Mouse (Mus musculus): ENCODE measurements around the gene Kdm4c. TPM values are rescaled to one million over a fixed set of nuclear protein-coding genes. Genes with fewer than 3 reads are reported as not detected.
"Not testable (repeated sequence)": the region's sequence is repeated elsewhere in the genome, so short reads cannot be mapped to it uniquely, and the experiment has no call there.

Gene Kdm4c
- polyA plus RNA-seq (2015; fragmentation: Nextera tagmentation; extraction: Ambion mirVana) = 12.2 and 12.3 TPM in 2 replicates

DNA sequence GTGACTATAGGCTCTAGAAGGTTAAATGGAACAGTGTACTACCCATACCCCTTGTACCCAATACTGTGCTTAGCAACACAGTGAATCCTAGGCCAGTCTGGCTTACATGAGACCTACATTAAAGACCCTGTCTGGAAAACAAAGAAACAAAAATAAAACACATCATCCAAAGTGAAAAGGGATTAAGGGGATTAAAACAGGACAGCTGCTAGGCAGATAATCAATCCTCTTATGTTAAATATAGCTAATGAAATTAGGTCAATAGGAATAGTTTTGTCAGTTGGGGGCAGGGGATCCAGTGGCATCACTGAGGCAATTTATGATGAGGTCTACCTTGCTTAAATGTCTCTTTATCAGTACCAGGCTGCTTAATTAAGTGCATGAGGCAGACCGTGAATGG is at the start of gene Kdm4c:
Gene Kdm4c (plus strand): TSS at position 322 of the 400 bp plus-strand sequence.
- Histone ChIP-seq H3K36me3 (ENCODE audit: control insufficient read depth, insufficient read depth) (no peaks in the 10 kb centered on the region), H3K4me3 (ENCODE audit: low read length) (no peak within 1 kb of the TSS), H3K9ac (ENCODE audit: low read length) (no peak within 1 kb of the TSS), H3K4me2 (ENCODE audit: low read depth, low read length) (no peak within 1 kb of the TSS), H3K9me3 (replicated peaks; ENCODE audit: control insufficient read depth, low read length) (no peaks in the 10 kb centered on the region), H3K27me3 (ENCODE audit: control insufficient read depth, insufficient read depth, low read length) (no peaks in the 10 kb centered on the region), H3K4me1 (ENCODE audit: control insufficient read depth, insufficient read depth, low read length) (no peaks in the 10 kb centered on the region), H3K27ac (ENCODE audit: low read length) (no peak within 1 kb of the TSS)
- 71% methylated on average over 1 of the region's 1 CpGs for WGBS
- no peak for ATAC-seq (replicated peaks; ENCODE audit: extremely low read depth, insufficient read depth, low FRiP score)

DNA sequence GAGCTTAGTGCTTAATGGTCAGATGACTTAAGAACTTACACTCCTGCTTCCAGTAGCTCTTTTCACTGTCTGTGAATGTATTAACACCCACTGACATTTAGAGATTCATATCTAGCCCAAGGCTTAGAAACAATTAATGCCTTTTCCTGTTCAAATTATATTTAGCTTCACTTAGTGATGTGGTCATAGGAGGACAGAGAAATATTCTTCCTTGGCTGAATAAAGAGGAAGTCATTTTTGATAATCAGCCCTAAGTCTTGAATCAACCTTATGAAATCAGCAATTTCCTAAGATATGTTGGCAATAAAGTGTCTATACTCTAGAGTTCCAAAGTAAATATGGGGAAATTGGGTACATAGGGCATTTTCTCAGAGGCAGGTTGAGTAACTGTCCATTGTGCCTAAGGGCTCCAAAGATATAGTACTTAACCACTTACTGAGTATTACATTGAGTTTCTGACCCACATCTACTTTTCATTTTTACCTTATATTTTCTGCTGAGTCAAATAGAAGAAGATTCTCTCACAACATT is 41.0 kb upstream of the Kdm4c start:
- ATAC-seq (replicated peaks; ENCODE audit: extremely low read depth, insufficient read depth, low FRiP score) = no peak
- Histone ChIP-seq H3K27ac (ENCODE audit: low read length) (no peak overlapping the region), H3K4me3 (ENCODE audit: low read length) (no peak overlapping the region), H3K9me3 (replicated peaks; ENCODE audit: control insufficient read depth, low read length) (no peaks in the 10 kb centered on the region), H3K27me3 (ENCODE audit: control insufficient read depth, insufficient read depth, low read length) (no peaks in the 10 kb centered on the region), H3K4me1 (ENCODE audit: control insufficient read depth, insufficient read depth, low read length) (no peaks in the 10 kb centered on the region), H3K9ac (ENCODE audit: low read length) (no peak overlapping the region), H3K4me2 (ENCODE audit: low read depth, low read length) (no peak overlapping the region), H3K36me3 (ENCODE audit: control insufficient read depth, insufficient read depth) (no peaks in the 10 kb centered on the region)

DNA sequence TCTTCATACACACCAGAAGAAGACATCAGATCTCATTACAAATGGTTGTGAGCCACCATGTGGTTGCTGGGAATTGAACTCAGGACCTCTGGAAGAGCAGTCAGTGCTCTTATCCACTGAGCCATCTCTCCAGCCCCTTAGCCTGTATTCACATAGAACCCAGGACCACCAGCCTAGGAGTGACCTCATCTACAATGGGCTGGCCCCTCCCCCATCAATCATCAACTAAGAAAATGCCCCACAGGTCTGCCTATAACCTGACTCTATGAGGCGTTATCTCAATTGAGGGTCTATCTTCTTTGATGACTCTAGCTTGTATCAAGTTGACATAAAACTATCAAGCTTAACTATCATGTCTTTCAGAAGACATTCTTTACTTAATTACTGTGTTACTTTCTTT is 20.5 kb upstream of the Kdm4c start:
- H3K4me1 ChIP-seq (ENCODE audit: control insufficient read depth, insufficient read depth, low read length); ATAC-seq (replicated peaks; ENCODE audit: extremely low read depth, insufficient read depth, low FRiP score); H3K9me3 ChIP-seq (replicated peaks; ENCODE audit: control insufficient read depth, low read length); H3K27ac ChIP-seq (ENCODE audit: low read length); H3K4me3 ChIP-seq (ENCODE audit: low read length); H3K27me3 ChIP-seq (ENCODE audit: control insufficient read depth, insufficient read depth, low read length); H3K9ac ChIP-seq (ENCODE audit: low read length); H3K36me3 ChIP-seq (ENCODE audit: control insufficient read depth, insufficient read depth); H3K4me2 ChIP-seq (ENCODE audit: low read depth, low read length): not testable (repeated sequence)
- WGBS = 84% methylated on average over 1 of the region's 1 CpGs

DNA sequence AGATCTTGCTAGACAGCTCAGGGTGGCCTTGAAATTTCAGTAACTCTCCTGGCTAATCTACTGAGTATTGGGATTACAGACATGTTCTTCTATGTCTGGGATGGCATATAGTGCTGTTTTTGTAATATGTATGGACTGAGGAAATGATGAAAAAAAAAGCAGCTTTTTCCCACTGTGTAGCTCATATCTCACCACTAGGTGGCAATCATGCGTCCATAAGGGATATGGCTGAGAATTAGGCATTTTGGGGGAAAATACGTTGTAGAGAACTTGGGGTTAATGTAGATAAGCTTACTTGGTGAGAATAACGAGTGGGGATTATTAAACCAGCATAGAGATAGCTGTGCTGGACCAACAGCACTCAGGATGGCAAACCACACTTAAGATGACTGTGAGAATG is 19.9 kb upstream of the Kdm4c start:
- H3K27me3 ChIP-seq (ENCODE audit: control insufficient read depth, insufficient read depth, low read length) = no peaks in the 10 kb centered on the region
- no peaks in the 10 kb centered on the region for H3K4me1 ChIP-seq (ENCODE audit: control insufficient read depth, insufficient read depth, low read length)
- ATAC-seq (replicated peaks; ENCODE audit: extremely low read depth, insufficient read depth, low FRiP score) = no peak
- H3K27ac ChIP-seq (ENCODE audit: low read length) = no peak overlapping the region
- H3K9me3 ChIP-seq (replicated peaks; ENCODE audit: control insufficient read depth, low read length) = no peaks in the 10 kb centered on the region
- H3K36me3 ChIP-seq (ENCODE audit: control insufficient read depth, insufficient read depth) = no peaks in the 10 kb centered on the region
- no peak overlapping the region for H3K4me3 ChIP-seq (ENCODE audit: low read length)
- H3K4me2 ChIP-seq (ENCODE audit: low read depth, low read length) = no peak overlapping the region
- no peak overlapping the region for H3K9ac ChIP-seq (ENCODE audit: low read length)
- 31% methylated on average over 3 of the region's 3 CpGs for WGBS

DNA sequence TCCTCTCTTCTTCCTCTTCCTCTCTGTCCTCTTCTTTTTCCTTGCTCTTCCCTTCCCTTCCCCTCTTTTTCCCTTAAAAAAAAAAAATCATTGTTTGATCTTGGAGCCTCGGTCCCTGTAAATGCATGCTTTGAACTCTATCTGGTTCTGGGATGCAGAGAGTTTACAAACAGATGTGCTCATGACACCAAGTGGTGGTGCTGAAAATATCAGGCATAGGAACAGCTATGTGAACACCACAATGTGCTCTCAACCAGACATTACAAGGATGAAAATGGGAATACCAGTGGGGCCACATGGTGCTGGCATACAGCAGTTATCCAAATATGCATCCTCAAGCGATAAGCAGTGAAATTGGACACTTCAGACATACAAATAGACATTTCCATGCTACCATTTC is 18.1 kb upstream of the Kdm4c start:
- Histone ChIP-seq H3K4me3 (ENCODE audit: low read length) (no peak overlapping the region), H3K4me1 (ENCODE audit: control insufficient read depth, insufficient read depth, low read length) (no peaks in the 10 kb centered on the region), H3K27me3 (ENCODE audit: control insufficient read depth, insufficient read depth, low read length) (no peaks in the 10 kb centered on the region), H3K36me3 (ENCODE audit: control insufficient read depth, insufficient read depth) (no peaks in the 10 kb centered on the region), H3K27ac (ENCODE audit: low read length) (no peak overlapping the region), H3K4me2 (ENCODE audit: low read depth, low read length) (no peak overlapping the region), H3K9me3 (replicated peaks; ENCODE audit: control insufficient read depth, low read length) (no peaks in the 10 kb centered on the region), H3K9ac (ENCODE audit: low read length) (no peak overlapping the region)
- ATAC-seq (replicated peaks; ENCODE audit: extremely low read depth, insufficient read depth, low FRiP score) = no peak
- 63% methylated on average over 2 of the region's 2 CpGs for WGBS

DNA sequence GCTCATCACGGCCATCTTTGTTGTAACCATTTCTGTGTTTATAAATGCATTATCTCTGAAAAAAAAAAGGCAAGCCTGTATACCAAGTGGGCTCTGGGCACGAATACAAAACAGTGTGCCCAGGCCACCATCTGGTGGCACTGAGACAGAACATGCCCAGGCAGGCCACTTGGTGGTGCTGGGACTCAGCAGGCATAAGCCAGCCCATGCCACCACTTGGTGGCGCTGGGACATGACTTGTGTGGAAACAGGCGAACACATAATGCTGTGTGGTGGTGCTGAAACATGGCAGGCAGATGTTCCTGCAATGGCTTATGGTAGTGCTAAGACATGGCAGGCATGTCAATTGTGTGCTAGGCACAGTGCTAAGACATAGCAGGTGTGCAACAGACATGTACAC is 11.3 kb upstream of the Kdm4c start:
- H3K27ac ChIP-seq (ENCODE audit: low read length) = no peak overlapping the region
- H3K27me3 ChIP-seq (ENCODE audit: control insufficient read depth, insufficient read depth, low read length) = no peaks in the 10 kb centered on the region
- no peaks in the 10 kb centered on the region for H3K36me3 ChIP-seq (ENCODE audit: control insufficient read depth, insufficient read depth)
- ATAC-seq (replicated peaks; ENCODE audit: extremely low read depth, insufficient read depth, low FRiP score) = no peak
- no peaks in the 10 kb centered on the region for H3K4me1 ChIP-seq (ENCODE audit: control insufficient read depth, insufficient read depth, low read length)
- H3K9me3 ChIP-seq (replicated peaks; ENCODE audit: control insufficient read depth, low read length) = no peaks in the 10 kb centered on the region
- H3K4me2 ChIP-seq (ENCODE audit: low read depth, low read length) = no peak overlapping the region
- 72% methylated on average over 4 of the region's 4 CpGs for WGBS
- no peak overlapping the region for H3K4me3 ChIP-seq (ENCODE audit: low read length)
- H3K9ac ChIP-seq (ENCODE audit: low read length) = no peak overlapping the region

DNA sequence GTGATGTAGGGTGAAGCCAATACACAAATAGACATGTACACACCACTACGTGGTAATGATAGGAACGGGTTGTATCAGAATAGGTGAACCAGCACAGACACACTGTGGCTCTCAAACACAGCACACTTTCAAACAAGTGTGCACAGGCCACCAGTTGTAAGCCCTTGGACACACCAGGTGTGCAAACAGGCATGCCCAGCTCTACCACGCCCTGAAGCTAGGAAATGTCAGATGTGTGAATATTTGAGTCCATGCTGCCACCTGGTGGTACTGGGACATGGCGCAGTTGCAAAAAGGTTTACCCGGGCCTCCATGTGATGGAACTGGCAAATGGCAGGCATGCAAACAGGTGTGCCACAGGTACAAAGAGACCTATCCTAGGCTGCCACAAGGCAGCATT is 10.9 kb upstream of the Kdm4c start:
- no peak for ATAC-seq (replicated peaks; ENCODE audit: extremely low read depth, insufficient read depth, low FRiP score)
- 61% methylated on average over 5 of the region's 5 CpGs for WGBS
- no peak overlapping the region for H3K4me3 ChIP-seq (ENCODE audit: low read length)
- no peak overlapping the region for H3K9ac ChIP-seq (ENCODE audit: low read length)
- H3K27me3 ChIP-seq (ENCODE audit: control insufficient read depth, insufficient read depth, low read length) = no peaks in the 10 kb centered on the region
- no peak overlapping the region for H3K4me2 ChIP-seq (ENCODE audit: low read depth, low read length)
- H3K4me1 ChIP-seq (ENCODE audit: control insufficient read depth, insufficient read depth, low read length) = no peaks in the 10 kb centered on the region
- H3K36me3 ChIP-seq (ENCODE audit: control insufficient read depth, insufficient read depth) = no peaks in the 10 kb centered on the region
- H3K27ac ChIP-seq (ENCODE audit: low read length) = no peak overlapping the region
- H3K9me3 ChIP-seq (replicated peaks; ENCODE audit: control insufficient read depth, low read length) = no peaks in the 10 kb centered on the region

DNA sequence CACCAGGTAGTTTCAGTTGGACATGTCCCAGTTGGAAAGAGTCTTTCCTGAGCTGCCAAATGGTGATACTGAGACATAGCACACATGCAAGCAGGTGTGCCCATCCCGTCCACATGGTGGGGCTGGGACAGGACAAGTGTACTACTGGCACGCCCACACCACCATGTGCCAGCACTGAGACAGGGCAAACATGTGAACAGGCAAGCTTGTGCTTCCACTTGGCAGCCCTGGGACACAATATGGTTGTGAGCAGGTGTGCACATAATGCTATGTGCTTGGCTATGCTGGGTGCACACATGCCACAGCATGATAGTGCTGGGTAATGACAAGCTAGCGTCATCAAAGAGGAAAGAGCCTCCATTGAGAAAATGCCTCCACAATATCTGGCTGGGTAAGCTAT is 8.8 kb upstream of the Kdm4c start:
- H3K9ac ChIP-seq (ENCODE audit: low read length) = no peak overlapping the region
- H3K9me3 ChIP-seq (replicated peaks; ENCODE audit: control insufficient read depth, low read length) = no peaks in the 10 kb centered on the region
- no peaks in the 10 kb centered on the region for H3K4me1 ChIP-seq (ENCODE audit: control insufficient read depth, insufficient read depth, low read length)
- no peak overlapping the region for H3K4me2 ChIP-seq (ENCODE audit: low read depth, low read length)
- no peak overlapping the region for H3K27ac ChIP-seq (ENCODE audit: low read length)
- ATAC-seq (replicated peaks; ENCODE audit: extremely low read depth, insufficient read depth, low FRiP score) = no peak
- H3K27me3 ChIP-seq (ENCODE audit: control insufficient read depth, insufficient read depth, low read length) = no peaks in the 10 kb centered on the region
- no peak overlapping the region for H3K4me3 ChIP-seq (ENCODE audit: low read length)
- 76% methylated on average over 3 of the region's 3 CpGs for WGBS
- no peaks in the 10 kb centered on the region for H3K36me3 ChIP-seq (ENCODE audit: control insufficient read depth, insufficient read depth)

DNA sequence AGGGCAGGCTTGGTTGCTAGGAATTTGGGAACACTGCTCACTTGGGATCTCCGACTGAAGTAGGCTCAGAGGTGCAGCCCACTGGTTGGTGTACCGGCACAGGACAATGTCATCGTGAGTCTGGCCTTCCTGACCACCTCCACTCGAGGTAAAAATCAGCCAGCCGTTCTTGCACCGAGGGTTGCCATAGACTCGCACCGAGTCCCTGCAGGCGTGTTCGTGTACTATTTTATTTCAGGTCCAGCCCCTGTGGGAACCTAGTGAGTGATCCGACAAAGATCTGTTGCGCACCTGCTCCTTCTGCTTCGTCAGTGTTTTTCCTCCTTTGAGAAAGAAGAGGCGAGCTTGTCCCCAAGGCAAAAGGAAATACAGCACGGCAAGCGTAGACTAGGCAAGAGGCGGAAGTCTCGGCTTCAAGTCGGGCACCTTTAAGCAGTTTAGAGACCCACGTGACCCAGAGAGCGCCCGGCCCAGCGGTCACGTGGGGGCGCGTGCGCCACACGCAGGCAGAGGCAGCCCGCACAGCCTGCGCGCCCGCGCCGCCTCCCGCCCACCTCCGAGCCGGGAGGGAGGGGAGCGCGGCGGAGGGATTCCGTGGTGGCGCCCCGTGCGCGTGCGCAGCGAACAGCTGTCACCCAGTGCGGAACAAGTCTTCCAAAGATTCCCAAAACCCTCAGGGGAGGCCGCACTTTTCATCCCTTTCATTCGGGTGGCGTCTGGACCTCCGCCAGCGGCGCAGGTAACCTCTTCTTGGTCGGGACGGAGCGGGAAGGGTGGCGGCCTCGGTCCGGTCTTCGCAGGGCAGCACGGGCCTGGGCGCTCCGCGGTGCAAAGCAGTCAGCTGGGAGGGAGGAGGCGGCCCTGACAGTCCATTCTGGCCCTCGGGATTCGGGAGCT is 9.3 kb downstream of the Kdm4c start:
- H3K9me3 ChIP-seq (replicated peaks; ENCODE audit: control insufficient read depth, low read length) = no peaks in the 10 kb centered on the region
- ATAC-seq (replicated peaks; ENCODE audit: extremely low read depth, insufficient read depth, low FRiP score) = peak; percentile 98
- WGBS = under 1% methylated on average over 68 of the region's 68 CpGs

More for the DNA sequence above, 9.3 kb downstream of the Kdm4c start:
- Histone ChIP-seq H3K4me3 (ENCODE audit: low read length) (peak overlapping the region; percentile 97), H3K4me1 (ENCODE audit: control insufficient read depth, insufficient read depth, low read length) (peaks cover 7% of the 10 kb centered on the region), H3K4me2 (ENCODE audit: low read depth, low read length) (peak overlapping the region; percentile 92), H3K27me3 (ENCODE audit: control insufficient read depth, insufficient read depth, low read length) (no peaks in the 10 kb centered on the region), H3K36me3 (ENCODE audit: control insufficient read depth, insufficient read depth) (no peaks in the 10 kb centered on the region), H3K27ac (ENCODE audit: low read length) (peak overlapping the region; percentile 93), H3K9ac (ENCODE audit: low read length) (peak overlapping the region; percentile 94)
